Mouse (Mus musculus) heart, postnatal 14 days (tissue): Measurements from ENCODE around the gene Lrp6. TPM values are rescaled to one million over a fixed set of nuclear protein-coding genes. Genes with fewer than 3 reads are reported as not detected.

ENCODE experiments used
- DNase-seq, 2 experiments: peaks; one replicate each; pipeline ENCODE4 v3.0.0; 2021 to 2022
- intact Hi-C: fragments of 180-260 bp; cut with DNase I; formaldehyde crosslinking; loops from one replicate; pipeline ENCODE4 v1.15.1; 2025
- total RNA-seq, 2 experiments: library from RNA; stranded (reverse); gene quantifications; 2 replicates each; pipeline ENCODE4 v1.2.3; 2021

The Lrp6 gene
- total RNA-seq, 2 experiments from 2014 or later = 56.1 to 62.8 TPM

DNA sequence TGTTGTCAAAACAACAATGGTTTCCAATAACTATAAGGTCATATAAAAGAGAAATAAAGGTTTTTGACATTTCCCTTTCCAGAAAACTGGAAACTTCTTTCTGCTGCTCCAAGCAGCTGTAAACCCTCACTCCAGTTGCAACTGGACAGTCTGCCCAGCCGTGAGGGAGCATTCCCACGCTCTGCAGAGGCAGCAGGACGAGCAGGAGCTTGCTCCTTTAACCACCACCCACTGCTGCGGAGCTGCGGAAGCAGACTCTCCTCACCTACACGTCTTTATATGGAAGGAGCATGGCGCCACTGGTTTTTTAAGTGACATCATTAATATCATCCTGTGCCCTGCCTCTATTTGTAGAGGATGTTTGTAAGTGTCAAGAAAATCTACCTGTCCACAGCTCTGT lies 64.4 kb downstream of the Lrp6 start:
- intact Hi-C loops = no loop called here
- DNase-seq = peak; percentile 34 to 36

DNA sequence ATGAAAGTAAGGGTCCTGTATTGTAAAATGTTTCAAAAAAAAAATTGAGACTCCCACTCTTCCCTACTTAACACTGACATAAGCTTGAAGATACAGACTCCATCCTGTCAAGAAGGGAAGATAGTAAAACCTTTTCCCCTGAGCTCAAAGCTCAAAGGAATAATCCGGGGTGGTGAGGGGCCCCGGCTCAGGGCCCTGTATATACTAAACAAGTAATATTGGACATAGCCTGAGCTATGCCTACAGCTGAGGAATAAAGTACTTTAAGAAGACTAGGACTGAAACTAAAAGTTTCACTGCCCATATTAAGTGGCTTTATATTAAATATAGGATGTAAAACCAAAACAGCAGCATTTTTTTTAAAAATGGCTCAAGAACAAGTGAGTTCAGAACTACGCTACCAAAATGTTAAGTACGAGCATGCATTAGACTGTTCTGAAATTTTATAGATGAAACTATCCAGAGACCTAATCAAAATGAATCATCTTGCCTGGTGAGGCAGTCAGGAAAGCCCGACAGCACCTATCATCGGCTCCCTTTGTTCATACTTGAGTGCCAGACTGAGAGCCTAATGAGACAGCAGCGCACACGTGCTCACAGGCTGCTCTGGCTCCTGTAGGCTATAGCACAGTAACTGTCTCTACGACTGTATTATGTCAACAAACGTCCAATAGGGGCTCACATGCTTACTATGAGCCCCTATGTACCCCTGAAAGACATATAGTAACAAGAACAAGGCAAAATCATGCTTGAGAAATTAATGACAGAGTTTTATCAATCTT lies 66.2 kb downstream of the Lrp6 start:
- intact Hi-C loops = no loop called here

GRCm38 (mm10) chr6:134499089-134499488 lies 67.7 kb downstream of the Lrp6 start:
- intact Hi-C loops = no loop called here
- DNase-seq = no peak

More for the DNA sequence above, 66.2 kb downstream of the Lrp6 start:
- no peak for DNase-seq

GRCm38 (mm10) chr6:134498518-134498917 lies 68.2 kb downstream of the Lrp6 start:
- DNase-seq = no peak
- intact Hi-C loops = no loop called here

GRCm38 (mm10) chr6:134494828-134495698 lies 71.7 kb downstream of the Lrp6 start:
- intact Hi-C loops = no loop called here
- DNase-seq = no peak

DNA sequence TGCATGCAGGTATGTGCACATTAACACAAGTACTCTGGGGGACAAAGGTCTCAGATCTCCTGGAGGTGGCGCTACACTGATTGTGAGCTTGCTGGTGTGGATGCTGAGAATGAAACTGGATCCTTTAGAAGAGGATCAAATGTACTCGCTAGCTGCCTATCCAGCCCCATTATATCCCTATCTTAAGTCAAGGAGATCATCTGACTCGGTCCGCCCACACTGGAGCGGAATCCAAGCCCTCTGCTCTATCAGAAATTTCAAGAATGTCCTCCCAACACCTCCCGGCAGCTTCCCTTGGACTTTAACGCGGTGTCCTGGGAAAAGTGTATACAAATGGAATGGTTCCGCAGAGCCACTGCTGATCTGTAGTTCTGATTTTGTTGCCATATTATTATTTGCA lies 77.1 kb downstream of the Lrp6 start:
- intact Hi-C loops = no loop called here
- peak; percentile 27 to 29 for DNase-seq

DNA sequence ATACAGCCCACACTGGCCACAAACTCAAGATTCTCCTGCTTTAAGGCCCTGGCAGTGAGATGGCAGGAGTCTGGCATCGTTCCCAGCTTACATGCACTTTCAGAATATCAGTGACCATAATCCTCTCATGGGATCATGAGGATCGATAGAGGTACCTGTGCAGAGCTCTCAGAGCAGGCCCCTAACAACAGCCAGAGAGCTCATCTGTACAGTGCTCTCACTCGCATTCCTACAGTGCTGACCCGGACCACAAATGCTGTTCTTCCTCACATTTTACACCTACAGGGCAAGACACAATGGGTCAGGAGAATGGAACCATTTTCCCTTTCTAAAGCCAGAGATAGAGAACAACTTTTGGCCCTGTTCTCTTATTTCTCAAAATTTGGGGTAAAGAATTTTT lies 77.6 kb downstream of the Lrp6 start:
- intact Hi-C loops = no loop called here
- no peak for DNase-seq

- no peak for DNase-seq
- intact Hi-C loops = no loop called here
Measured at GRCm38 (mm10) chr6:134486318-134486717, 80.4 kb downstream of the Lrp6 start.

DNA sequence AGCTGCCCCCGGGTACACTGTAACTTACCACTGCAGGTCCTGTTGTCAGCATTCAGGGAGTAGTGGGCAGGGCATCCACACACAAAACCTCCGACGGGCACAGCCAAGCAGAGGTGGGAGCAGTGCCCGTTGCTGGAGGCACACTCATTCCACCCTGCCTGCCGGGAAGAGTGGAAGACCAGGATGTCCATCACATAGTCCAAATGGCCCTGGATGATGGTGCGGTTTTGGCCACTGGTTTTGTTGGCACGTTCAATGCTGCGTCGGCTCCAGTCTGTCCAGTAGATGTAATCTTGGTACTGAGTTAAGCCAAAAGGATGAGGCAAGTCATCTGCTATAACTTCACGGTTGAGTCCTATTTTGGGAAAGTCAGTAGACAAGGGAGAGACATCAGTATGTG lies 87.3 kb downstream of the Lrp6 start:
- no peak for DNase-seq
- intact Hi-C loops = loop anchor here (10.0 kb wide), 1 partner anchor 85 kb away; the partner anchor contains the start of gene Lrp6

DNA sequence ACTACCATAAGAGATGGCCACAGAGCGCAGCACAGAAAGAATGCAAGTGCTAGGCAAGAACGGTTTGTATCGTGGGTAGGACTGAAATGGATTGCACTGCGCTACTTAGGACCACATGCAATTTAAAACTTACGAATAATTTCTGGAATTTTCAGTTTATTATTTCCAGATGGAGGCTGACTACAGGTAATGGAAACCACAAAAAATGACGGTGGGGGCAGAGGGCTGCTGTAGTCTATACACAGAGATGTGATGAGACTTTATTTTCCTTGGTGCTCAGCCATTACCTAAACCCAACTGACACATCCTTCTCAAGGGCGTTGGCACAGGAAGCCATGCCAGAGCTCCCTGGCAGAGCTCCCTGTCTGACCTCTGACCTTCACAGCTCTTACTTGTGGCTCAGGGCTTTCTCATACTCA lies 93.6 kb downstream of the Lrp6 start:
- DNase-seq = no peak
- intact Hi-C loops = loop anchor here (5.0 to 10.0 kb wide), 2 partner anchors 92 to 134 kb away; partner anchors contain the start of gene Lrp6

GRCm38 (mm10) chr6:134470857-134471256 lies 95.9 kb downstream of the Lrp6 start:
- intact Hi-C loops = loop anchor here (5.0 to 10.0 kb wide), 2 partner anchors 94 to 136 kb away; partner anchors contain the start of gene Lrp6
- DNase-seq = peak; percentile 80 to 81

- DNase-seq = no peak
- intact Hi-C loops = no loop called here
Measured at GRCm38 (mm10) chr6:134469297-134469696, 97.5 kb downstream of the Lrp6 start.

DNA sequence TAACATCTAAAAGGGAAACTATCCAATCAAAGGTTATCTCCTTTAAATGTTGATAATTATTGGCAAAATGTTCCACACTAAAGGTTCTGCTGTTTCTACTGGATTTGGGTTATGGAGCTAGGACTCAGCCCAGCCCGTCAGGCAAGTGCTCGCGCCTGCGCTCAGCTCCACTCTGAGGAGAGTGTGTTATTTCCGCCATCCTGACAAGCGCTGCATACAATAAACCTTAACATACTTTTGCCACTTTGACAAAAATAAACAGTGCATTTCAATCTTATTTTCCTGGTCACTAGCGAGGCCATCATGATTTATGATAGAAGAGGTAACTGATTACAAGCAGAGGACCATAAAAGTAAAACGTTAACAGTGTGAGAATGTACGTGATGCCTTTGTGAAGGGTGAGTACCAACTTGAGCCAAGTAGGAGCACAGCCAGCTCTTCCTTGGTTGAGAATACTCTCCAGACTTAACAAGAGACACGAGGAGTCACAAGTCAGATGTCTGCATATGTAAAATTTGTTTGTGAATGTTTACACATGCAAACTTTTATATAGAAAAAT lies 100.0 kb downstream of the Lrp6 start:
- intact Hi-C loops = no loop called here
- DNase-seq = no peak

DNA sequence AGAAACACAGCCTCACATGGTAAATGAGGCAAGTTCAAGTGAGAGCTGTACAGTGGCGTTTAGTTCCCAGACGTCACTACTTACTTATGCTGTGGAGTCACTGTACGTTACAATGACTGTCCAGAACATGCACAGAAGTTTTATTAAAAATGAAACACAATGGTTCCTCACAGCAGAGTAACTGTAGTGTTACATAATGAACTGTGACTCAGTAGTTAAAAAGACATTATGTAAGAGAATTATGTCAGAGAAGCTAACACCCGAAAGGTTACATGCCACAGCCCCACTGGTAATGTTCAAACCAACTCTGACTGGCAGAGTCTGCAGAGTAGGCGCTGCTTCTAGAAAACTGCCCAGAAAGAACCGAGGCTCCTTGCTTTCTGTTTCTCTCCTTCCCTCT lies 105.6 kb downstream of the Lrp6 start:
- intact Hi-C loops = no loop called here
- no peak for DNase-seq

GRCm38 (mm10) chr6:134458376-134458775 lies 108.4 kb downstream of the Lrp6 start:
- DNase-seq = no peak
- intact Hi-C loops = no loop called here

DNA sequence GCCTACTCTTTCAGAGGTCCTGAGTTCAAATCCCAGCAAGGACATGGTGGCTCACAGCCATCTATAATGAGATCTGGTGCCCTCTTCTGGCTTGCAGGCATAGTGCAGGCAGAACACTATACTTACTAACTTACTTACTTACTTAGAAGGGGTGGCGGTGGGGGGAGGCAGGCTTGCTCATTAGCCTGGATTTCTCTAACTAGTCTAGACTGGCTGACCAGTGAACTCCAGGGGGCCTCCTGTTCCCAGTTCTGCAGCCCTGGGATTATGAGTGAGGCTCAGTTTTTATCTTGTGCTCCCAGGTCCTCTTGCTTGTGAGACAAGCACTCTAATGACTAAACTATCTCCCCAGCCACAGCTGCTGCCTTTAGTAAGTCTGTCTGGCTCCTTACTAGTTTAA lies 112.7 kb downstream of the Lrp6 start:
- peak in 1 of 2 experiments; percentile 17 for DNase-seq
- intact Hi-C loops = no loop called here

DNA sequence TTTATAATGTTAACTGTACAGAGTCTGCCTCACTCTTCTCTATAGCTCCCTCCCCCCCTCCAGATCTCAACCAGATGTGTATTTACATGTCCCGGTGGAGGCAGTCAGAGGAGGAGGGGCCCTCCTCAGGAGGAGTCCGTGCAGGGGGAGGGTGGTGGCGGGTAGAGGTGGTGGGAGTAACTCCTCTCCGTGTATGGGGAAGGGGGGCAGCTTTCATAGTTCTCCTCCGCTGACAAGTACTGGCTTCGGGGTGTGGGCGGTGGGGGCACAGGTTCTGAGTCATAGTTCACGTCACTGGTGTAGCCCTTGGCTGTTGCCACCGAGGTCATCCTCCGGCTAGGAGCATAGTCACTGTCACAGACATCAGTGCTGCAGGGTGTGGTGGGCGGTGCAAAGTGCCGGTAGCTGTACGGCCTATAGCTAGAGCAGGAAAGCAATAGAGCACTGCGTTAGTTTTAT lies 116.1 kb downstream of the Lrp6 start:
- intact Hi-C loops = no loop called here
- no peak for DNase-seq

GRCm38 (mm10) chr6:134449958-134450357 lies 116.8 kb downstream of the Lrp6 start:
- intact Hi-C loops = no loop called here
- no peak for DNase-seq

- intact Hi-C loops = no loop called here
- DNase-seq = no peak
Measured at GRCm38 (mm10) chr6:134448451-134448850, 118.3 kb downstream of the Lrp6 start.

- DNase-seq = no peak
- intact Hi-C loops = no loop called here
Measured at GRCm38 (mm10) chr6:134443925-134444324, 122.8 kb downstream of the Lrp6 start.
